Mouse (Mus musculus): Measurements from ENCODE around the gene Tctex1d4. TPM values are rescaled to one million over a fixed set of nuclear protein-coding genes. Genes with fewer than 3 reads are reported as not detected.

Tctex1d4 gene
- total and polyA plus RNA-seq, 3 experiments, result 1.7 to 2.4 (median 1.8) TPM

GRCm38 (mm10) chr4:117155020-117155791 lies 28.6 kb downstream of the Tctex1d4 start:
- ATAC-seq (ENCODE audit: extremely low read depth, insufficient number of reproducible peaks, low FRiP score, poor library complexity, severe bottlenecking) (no peak; the same call in 1 of the 2 replicates), DNase-seq (ENCODE audit: low spot score) (no peak)
- H3K4me3 ChIP-seq (ENCODE audit: low read depth, low read length), result peak overlapping the region; percentile 98
- TF ChIP-seq POLR2AphosphoS5 (IDR thresholded peaks at IDR 0.05; ENCODE audit: insufficient replicate concordance, low read depth, low read length) (no peak; the same call in 1 of the 2 replicates), GATA2 (IDR thresholded peaks at IDR 0.05; ENCODE audit: borderline replicate concordance, low read depth, low read length) (no peak), GATA1 (IDR thresholded peaks at IDR 0.05; ENCODE audit: borderline replicate concordance, low read length) (no peak)
- H3K4me1 ChIP-seq (ENCODE audit: insufficient read depth, low read depth, low read length), result peaks cover 39% of the 10 kb centered on the region
- peaks cover 73% of the 10 kb centered on the region for H3K36me3 ChIP-seq (replicated peaks)
- H3K9me3 ChIP-seq (replicated peaks), result no peaks in the 10 kb centered on the region
- no peaks in the 10 kb centered on the region for H3K27me3 ChIP-seq (ENCODE audit: insufficient read depth, low read length)

DNA sequence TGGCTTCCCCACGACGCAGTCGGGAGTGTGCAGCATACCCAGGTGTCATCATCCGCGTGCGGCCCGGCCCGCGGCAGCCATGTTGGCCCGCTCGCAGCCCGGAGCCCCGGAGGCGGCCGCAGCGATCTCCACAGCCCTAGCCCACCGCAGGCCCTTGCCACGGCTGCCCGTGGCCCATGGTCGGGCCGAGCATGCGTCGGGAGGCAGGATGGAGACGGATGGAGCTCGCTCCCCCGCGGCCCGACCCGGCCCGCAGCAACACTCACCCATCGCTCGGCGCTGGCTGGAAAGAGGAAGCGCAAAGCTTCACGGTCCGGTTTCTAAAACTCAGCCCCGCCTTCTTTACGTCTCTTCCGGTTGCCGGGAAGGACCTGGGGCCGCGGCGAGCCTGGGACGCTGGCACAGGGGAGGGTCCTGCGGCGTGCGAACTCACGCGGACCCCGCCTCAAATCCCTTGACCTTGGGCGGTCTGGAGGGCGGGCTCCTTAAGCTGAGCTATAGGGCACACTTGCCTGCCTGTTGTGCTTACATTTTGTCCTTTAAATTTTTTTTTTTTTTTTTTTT lies 29.3 kb downstream of the Tctex1d4 start, which contains the start of gene Rps8:
Gene Rps8, minus strand, starts transcription at position 452 of the 564 bp plus-strand sequence.
- peaks cover 72% of the 10 kb centered on the region for H3K36me3 ChIP-seq (replicated peaks)
- no peaks in the 10 kb centered on the region for H3K9me3 ChIP-seq (replicated peaks)
- DNase-seq (ENCODE audit: low spot score) (peak; percentile 91), ATAC-seq (ENCODE audit: extremely low read depth, insufficient number of reproducible peaks, low FRiP score, poor library complexity, severe bottlenecking) (peak; percentile 78)
- no peaks in the 10 kb centered on the region for H3K27me3 ChIP-seq (ENCODE audit: insufficient read depth, low read length)
- TF ChIP-seq GATA1 (IDR thresholded peaks at IDR 0.05; ENCODE audit: borderline replicate concordance, low read length) (no peak), GATA2 (IDR thresholded peaks at IDR 0.05; ENCODE audit: borderline replicate concordance, low read depth, low read length) (no peak), CTCF (IDR thresholded peaks at IDR 0.05; ENCODE audit: low read depth, low read length) (no peak), TAL1 (conservative IDR thresholded peaks at IDR 0.05; ENCODE audit: low read depth, low read length) (no peak), POLR2AphosphoS5 (IDR thresholded peaks at IDR 0.05; ENCODE audit: insufficient replicate concordance, low read depth, low read length) (no peak; the same call in 1 of the 2 replicates)
- H3K4me1 ChIP-seq (ENCODE audit: insufficient read depth, low read depth, low read length), result peaks cover 33% of the 10 kb centered on the region
- peak within 1 kb of the TSS; percentile 98 for H3K4me3 ChIP-seq (ENCODE audit: low read depth, low read length)

GRCm38 (mm10) chr4:117156372-117156771 lies 29.8 kb downstream of the Tctex1d4 start:
- no peaks in the 10 kb centered on the region for H3K27me3 ChIP-seq (ENCODE audit: insufficient read depth, low read length)
- H3K9me3 ChIP-seq (replicated peaks), result no peaks in the 10 kb centered on the region
- H3K4me1 ChIP-seq (ENCODE audit: insufficient read depth, low read depth, low read length), result peaks cover 29% of the 10 kb centered on the region
- no peak for DNase-seq (ENCODE audit: low spot score)
- TF ChIP-seq POLR2AphosphoS5 (IDR thresholded peaks at IDR 0.05; ENCODE audit: insufficient replicate concordance, low read depth, low read length) (no peak), GATA2 (IDR thresholded peaks at IDR 0.05; ENCODE audit: borderline replicate concordance, low read depth, low read length) (no peak), CTCF (IDR thresholded peaks at IDR 0.05; ENCODE audit: low read depth, low read length) (no peak), TAL1 (conservative IDR thresholded peaks at IDR 0.05; ENCODE audit: low read depth, low read length) (no peak), GATA1 (IDR thresholded peaks at IDR 0.05; ENCODE audit: borderline replicate concordance, low read length) (no peak)
- no peak for ATAC-seq (ENCODE audit: extremely low read depth, insufficient number of reproducible peaks, low FRiP score, poor library complexity, severe bottlenecking)
- H3K4me3 ChIP-seq (ENCODE audit: low read depth, low read length), result peak overlapping the region; percentile 98; the same call in 1 of the 2 replicates
- H3K36me3 ChIP-seq (replicated peaks), result peaks cover 72% of the 10 kb centered on the region

GRCm38 (mm10) chr4:117159666-117160065 lies 33.1 kb downstream of the Tctex1d4 start:
- peaks cover 71% of the 10 kb centered on the region for H3K36me3 ChIP-seq (replicated peaks)
- TF ChIP-seq TAL1 (conservative IDR thresholded peaks at IDR 0.05; ENCODE audit: low read depth, low read length) (no peak), GATA1 (IDR thresholded peaks at IDR 0.05; ENCODE audit: borderline replicate concordance, low read length) (no peak), CTCF (IDR thresholded peaks at IDR 0.05; ENCODE audit: low read depth, low read length) (no peak), POLR2AphosphoS5 (IDR thresholded peaks at IDR 0.05; ENCODE audit: insufficient replicate concordance, low read depth, low read length) (no peak), GATA2 (IDR thresholded peaks at IDR 0.05; ENCODE audit: borderline replicate concordance, low read depth, low read length) (no peak)
- no peak overlapping the region for H3K4me3 ChIP-seq (ENCODE audit: low read depth, low read length)
- ATAC-seq (ENCODE audit: extremely low read depth, insufficient number of reproducible peaks, low FRiP score, poor library complexity, severe bottlenecking), result no peak
- H3K27me3 ChIP-seq (ENCODE audit: insufficient read depth, low read length), result no peaks in the 10 kb centered on the region
- H3K9me3 ChIP-seq (replicated peaks), result no peaks in the 10 kb centered on the region
- peaks cover 4% of the 10 kb centered on the region; the same call in 1 of the 2 replicates for H3K4me1 ChIP-seq (ENCODE audit: insufficient read depth, low read depth, low read length)
- DNase-seq (ENCODE audit: low spot score), result no peak

DNA sequence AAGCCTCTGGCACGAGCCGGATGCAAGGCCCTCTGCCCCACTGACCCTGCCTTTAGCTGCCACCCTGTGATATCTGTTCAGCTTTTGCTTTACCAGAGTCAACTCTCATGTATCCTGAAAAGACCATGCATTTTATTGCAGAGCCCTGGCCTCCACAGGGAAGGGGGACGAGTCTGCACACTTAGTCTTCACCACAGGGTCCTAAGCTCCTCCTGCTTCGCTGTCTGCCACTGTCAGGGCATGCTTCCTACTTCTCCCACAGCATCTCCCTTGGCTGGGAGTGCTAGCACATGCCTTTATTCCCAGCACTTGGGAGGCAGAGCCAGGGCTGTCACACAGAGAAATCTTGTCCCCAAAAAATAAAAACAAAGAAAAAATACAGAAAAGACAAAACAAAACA lies 34.6 kb downstream of the Tctex1d4 start:
- Histone ChIP-seq H3K36me3 (replicated peaks) (peaks cover 74% of the 10 kb centered on the region), H3K9me3 (replicated peaks) (no peaks in the 10 kb centered on the region), H3K4me3 (ENCODE audit: low read depth, low read length) (no peak overlapping the region), H3K27me3 (ENCODE audit: insufficient read depth, low read length) (no peaks in the 10 kb centered on the region), H3K4me1 (ENCODE audit: insufficient read depth, low read depth, low read length) (peaks cover 4% of the 10 kb centered on the region; the same call in 1 of the 2 replicates)
- no peak for ATAC-seq (ENCODE audit: extremely low read depth, insufficient number of reproducible peaks, low FRiP score, poor library complexity, severe bottlenecking)
- TF ChIP-seq TAL1 (conservative IDR thresholded peaks at IDR 0.05; ENCODE audit: low read depth, low read length), result no peak
- TF ChIP-seq GATA2 (IDR thresholded peaks at IDR 0.05; ENCODE audit: borderline replicate concordance, low read depth, low read length), result no peak
- no peak for TF ChIP-seq CTCF (IDR thresholded peaks at IDR 0.05; ENCODE audit: low read depth, low read length)
- no peak for TF ChIP-seq GATA1 (IDR thresholded peaks at IDR 0.05; ENCODE audit: borderline replicate concordance, low read length)
- no peak for TF ChIP-seq POLR2AphosphoS5 (IDR thresholded peaks at IDR 0.05; ENCODE audit: insufficient replicate concordance, low read depth, low read length)
- no peak for DNase-seq (ENCODE audit: low spot score)

- no peak for DNase-seq (ENCODE audit: low spot score)
- Histone ChIP-seq H3K27me3 (ENCODE audit: insufficient read depth, low read length) (no peaks in the 10 kb centered on the region), H3K4me1 (ENCODE audit: insufficient read depth, low read depth, low read length) (no peaks in the 10 kb centered on the region; the same call in 1 of the 2 replicates), H3K36me3 (replicated peaks) (peaks cover 100% of the 10 kb centered on the region), H3K4me3 (ENCODE audit: low read depth, low read length) (no peak overlapping the region), H3K9me3 (replicated peaks) (no peaks in the 10 kb centered on the region)
- ATAC-seq (ENCODE audit: extremely low read depth, insufficient number of reproducible peaks, low FRiP score, poor library complexity, severe bottlenecking), result no peak
- TF ChIP-seq CTCF (IDR thresholded peaks at IDR 0.05; ENCODE audit: low read depth, low read length) (no peak), GATA1 (IDR thresholded peaks at IDR 0.05; ENCODE audit: borderline replicate concordance, low read length) (no peak), GATA2 (IDR thresholded peaks at IDR 0.05; ENCODE audit: borderline replicate concordance, low read depth, low read length) (no peak), POLR2AphosphoS5 (IDR thresholded peaks at IDR 0.05; ENCODE audit: insufficient replicate concordance, low read depth, low read length) (no peak), TAL1 (conservative IDR thresholded peaks at IDR 0.05; ENCODE audit: low read depth, low read length) (no peak)
Observed at GRCm38 (mm10) chr4:117169936-117170335, 43.3 kb downstream of the Tctex1d4 start.

Other genes starting within 250 kb of the Tctex1d4 start
- gene Zswim5, start 249.4 kb upstream of the Tctex1d4 start, total RNA-seq (2014; fragmentation: Nextera tagmentation), result not detected in 2 replicates
- gene Zswim5, start 249.4 kb upstream of the Tctex1d4 start, total RNA-seq (2017), result 0.06 and 0.11 TPM in 2 replicates
- gene Zswim5, start 249.4 kb upstream of the Tctex1d4 start, polyA plus RNA-seq (2012), result not detected in 2 replicates
- 93.9 and 97.7 TPM in 2 replicates for gene Urod, start 132.4 kb upstream of the Tctex1d4 start, total RNA-seq (2014; fragmentation: Nextera tagmentation)
- 85.4 and 99.8 TPM in 2 replicates for gene Urod, start 132.4 kb upstream of the Tctex1d4 start, total RNA-seq (2017)
- 18.8 and 35.6 TPM in 2 replicates for gene Urod, start 132.4 kb upstream of the Tctex1d4 start, polyA plus RNA-seq (2012)
- 12.0 and 12.5 TPM in 2 replicates for gene Hectd3, start 131.5 kb upstream of the Tctex1d4 start, total RNA-seq (2014; fragmentation: Nextera tagmentation)
- 19.2 TPM in 2 replicates for gene Hectd3, start 131.5 kb upstream of the Tctex1d4 start, total RNA-seq (2017)
- 14.3 and 25.8 TPM in 2 replicates for gene Hectd3, start 131.5 kb upstream of the Tctex1d4 start, polyA plus RNA-seq (2012)
- gene Eif2b3, start 107.4 kb upstream of the Tctex1d4 start, total RNA-seq (2014; fragmentation: Nextera tagmentation), result 28.1 and 34.9 TPM in 2 replicates
- gene Eif2b3, start 107.4 kb upstream of the Tctex1d4 start, total RNA-seq (2017), result 31.7 and 31.8 TPM in 2 replicates
- gene Eif2b3, start 107.4 kb upstream of the Tctex1d4 start, polyA plus RNA-seq (2012), result 6.0 and 6.5 TPM in 2 replicates
- gene Ptch2, start 30.7 kb upstream of the Tctex1d4 start, total RNA-seq (2014; fragmentation: Nextera tagmentation), result 3.3 TPM in 1 of 2 replicates, not detected in the other
- gene Ptch2, start 30.7 kb upstream of the Tctex1d4 start, total RNA-seq (2017), result 0.38 TPM in 1 of 2 replicates, not detected in the other
- not detected in 2 replicates for gene Ptch2, start 30.7 kb upstream of the Tctex1d4 start, polyA plus RNA-seq (2012)
- gene Btbd19, start 1.1 kb upstream of the Tctex1d4 start, total RNA-seq (2014; fragmentation: Nextera tagmentation), result 34.6 and 46.3 TPM in 2 replicates
- gene Btbd19, start 1.1 kb upstream of the Tctex1d4 start, total RNA-seq (2017), result 12.3 and 12.8 TPM in 2 replicates
- 20.0 and 33.5 TPM in 2 replicates for gene Btbd19, start 1.1 kb upstream of the Tctex1d4 start, polyA plus RNA-seq (2012)
- gene Plk3, start 7.2 kb downstream of the Tctex1d4 start, total RNA-seq (2014; fragmentation: Nextera tagmentation), result 1.4 and 1.9 TPM in 2 replicates
- 5.2 and 6.4 TPM in 2 replicates for gene Plk3, start 7.2 kb downstream of the Tctex1d4 start, total RNA-seq (2017)
- gene Plk3, start 7.2 kb downstream of the Tctex1d4 start, polyA plus RNA-seq (2012), result 4.4 and 6.0 TPM in 2 replicates
- gene Rps8, start 29.4 kb downstream of the Tctex1d4 start, total RNA-seq (2014; fragmentation: Nextera tagmentation), result 2,089 and 2,273 TPM in 2 replicates
- 1,736 TPM in 2 replicates for gene Rps8, start 29.4 kb downstream of the Tctex1d4 start, total RNA-seq (2017)
- gene Rps8, start 29.4 kb downstream of the Tctex1d4 start, polyA plus RNA-seq (2012), result 2,887 and 5,494 TPM in 2 replicates
- gene Kif2c, start 55.8 kb downstream of the Tctex1d4 start, total RNA-seq (2014; fragmentation: Nextera tagmentation), result 50.6 and 62.8 TPM in 2 replicates
- 50.6 and 52.0 TPM in 2 replicates for gene Kif2c, start 55.8 kb downstream of the Tctex1d4 start, total RNA-seq (2017)
- 7.1 and 8.6 TPM in 2 replicates for gene Kif2c, start 55.8 kb downstream of the Tctex1d4 start, polyA plus RNA-seq (2012)
- 0.90 TPM in 1 of 2 replicates, not detected in the other for gene Tmem53, start 125.2 kb downstream of the Tctex1d4 start, total RNA-seq (2014; fragmentation: Nextera tagmentation)
- gene Tmem53, start 125.2 kb downstream of the Tctex1d4 start, total RNA-seq (2017), result 0.16 TPM in 1 of 2 replicates, not detected in the other
- gene Tmem53, start 125.2 kb downstream of the Tctex1d4 start, polyA plus RNA-seq (2012), result 0.07 and 0.08 TPM in 2 replicates
- gene Armh1, start 125.3 kb downstream of the Tctex1d4 start, total RNA-seq (2014; fragmentation: Nextera tagmentation), result not detected in 2 replicates
- not detected in 2 replicates for gene Armh1, start 125.3 kb downstream of the Tctex1d4 start, total RNA-seq (2017)
- not detected in 2 replicates for gene Armh1, start 125.3 kb downstream of the Tctex1d4 start, polyA plus RNA-seq (2012)